Mouse (Mus musculus) heart, adult 2 months (tissue): Measurements from ENCODE around the gene Olfr10.

ENCODE experiments used
- CTCF ChIP-seq: fragments of 200-600 bp; IDR thresholded peaks from 2 replicates; pipeline ENCODE4 v1.8.1; 2022; ENCODE audit warnings: antibody characterized with exemption, mild to moderate bottlenecking, moderate library complexity
- POLR2A ChIP-seq: fragments of 200-500 bp; IDR thresholded peaks from 2 replicates; pipeline ENCODE4 v1.6.1; 2011; ENCODE audit warnings: mild to moderate bottlenecking, low read depth, low read length, control low read depth; ENCODE audit not compliant: insufficient read depth

GRCm38 (mm10) chr11:49267316-49267715 is 37.2 kb upstream of the Olfr10 start:
- TF ChIP-seq POLR2A (no peak), CTCF (no peak)
